Mouse (Mus musculus): ENCODE results near the gene Agpat2. TPM values are rescaled to one million over a fixed set of nuclear protein-coding genes. Genes with fewer than 3 reads are reported as not detected.

The Agpat2 gene
- polyA plus RNA-seq, 1 experiment = not detected

DNA sequence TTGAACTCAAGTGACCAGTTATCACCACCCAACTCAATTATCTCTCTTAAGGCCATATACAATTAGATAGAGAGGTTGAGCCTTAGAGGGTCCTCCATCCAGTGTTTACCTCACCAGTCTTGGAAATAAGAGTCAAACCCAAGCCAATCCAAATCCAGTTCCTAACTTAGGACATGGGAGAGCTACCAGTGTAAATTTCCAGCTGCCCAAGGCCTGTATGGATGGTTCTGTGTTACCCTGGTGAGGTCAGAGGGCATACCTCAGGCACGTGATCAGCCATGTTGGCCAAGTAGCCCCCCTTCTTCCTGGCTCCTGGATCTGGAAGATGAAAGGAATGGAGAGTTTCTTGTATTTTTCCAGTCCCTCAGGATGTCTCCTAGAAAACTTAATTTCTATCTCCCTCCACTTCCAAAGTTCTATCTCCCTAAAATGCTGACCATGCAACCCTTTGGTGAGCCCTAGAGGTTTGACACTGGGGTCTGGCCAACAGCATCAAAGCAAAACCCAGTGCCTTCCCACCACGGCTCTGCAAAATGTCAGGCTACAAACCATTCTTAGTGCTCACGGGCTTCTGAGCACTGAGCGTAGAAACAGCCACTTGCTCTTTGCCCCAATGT, 33.2 kb upstream of the Agpat2 start:
- no peak overlapping the region for H3K4me3 ChIP-seq (ENCODE audit: insufficient read depth, low read depth, low read length)
- 71% methylated on average over 4 of the region's 4 CpGs for whole genome bisulfite sequencing
- TF ChIP-seq CTCF (IDR thresholded peaks at IDR 0.05; ENCODE audit: insufficient read depth, low read depth, low read length) (no peak), POLR2A (IDR thresholded peaks at IDR 0.05; ENCODE audit: insufficient read depth, low read depth, low read length) (no peak)

DNA sequence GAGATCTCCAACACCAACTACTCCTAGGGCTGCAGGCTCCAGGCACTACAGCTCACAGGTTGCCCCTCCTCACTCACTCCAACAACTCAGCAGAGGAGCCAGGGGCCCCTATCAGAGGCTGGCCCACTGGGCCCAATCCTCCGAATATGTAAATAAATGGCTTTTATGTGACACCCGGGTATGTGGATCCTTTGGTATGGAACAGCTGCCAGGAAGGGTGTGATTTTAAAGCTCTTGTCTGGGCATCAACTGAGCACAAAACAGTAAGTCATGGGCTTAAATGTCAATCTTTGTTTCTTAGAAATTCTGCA, 32.1 kb upstream of the Agpat2 start:
- WGBS = 35% methylated on average over 2 of the region's 2 CpGs
- peaks cover 48% of the 10 kb centered on the region for H3K4me1 ChIP-seq (ENCODE audit: control insufficient read depth, insufficient read depth, low read length)

More for the DNA sequence above, 33.2 kb upstream of the Agpat2 start:
- Histone ChIP-seq H3K4me1 (ENCODE audit: control insufficient read depth, insufficient read depth, low read length) (peaks cover 38% of the 10 kb centered on the region), H3K27ac (ENCODE audit: insufficient read depth, low read depth, low read length) (no peak overlapping the region)

DNA sequence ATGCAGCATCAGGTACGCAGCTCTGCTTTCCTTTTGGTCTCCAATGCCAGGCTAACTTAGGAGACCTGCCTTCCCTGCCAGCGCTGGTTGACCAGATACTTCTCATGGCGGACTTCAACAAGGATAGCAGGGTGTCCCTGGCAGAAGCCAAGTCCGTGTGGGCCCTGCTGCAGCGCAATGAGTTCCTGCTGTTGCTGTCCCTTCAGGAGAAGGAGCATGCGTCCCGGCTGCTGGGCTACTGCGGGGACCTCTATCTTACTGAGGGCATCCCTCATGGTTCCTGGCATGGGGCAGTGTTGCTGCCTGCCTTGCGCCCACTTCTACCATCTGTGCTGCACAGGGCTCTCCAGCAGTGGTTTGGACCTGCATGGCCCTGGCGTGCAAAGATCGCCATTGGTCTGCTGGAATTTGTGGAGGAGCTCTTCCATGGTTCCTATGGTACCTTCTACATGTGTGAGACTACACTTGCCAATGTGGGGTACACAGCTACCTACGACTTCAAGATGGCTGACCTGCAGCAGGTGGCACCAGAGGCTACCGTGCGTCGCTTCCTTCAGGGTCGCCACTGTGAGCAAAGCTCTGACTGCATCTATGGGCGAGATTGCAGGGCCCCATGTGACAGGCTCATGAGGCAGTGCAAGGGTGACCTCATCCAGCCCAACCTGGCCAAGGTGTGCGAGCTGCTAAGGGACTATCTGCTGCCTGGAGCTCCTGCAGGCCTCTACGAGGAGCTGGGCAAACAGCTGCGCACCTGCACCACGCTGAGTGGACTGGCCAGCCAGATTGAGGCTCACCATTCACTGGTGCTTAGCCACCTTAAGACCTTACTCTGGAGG, 31.5 kb upstream of the Agpat2 start:
- TF ChIP-seq CTCF (IDR thresholded peaks at IDR 0.05; ENCODE audit: insufficient read depth, low read depth, low read length) = no peak
- TF ChIP-seq POLR2A (IDR thresholded peaks at IDR 0.05; ENCODE audit: insufficient read depth, low read depth, low read length) = no peak
- 74% methylated on average over 21 of the region's 21 CpGs for WGBS
- Histone ChIP-seq H3K27ac (ENCODE audit: insufficient read depth, low read depth, low read length) (no peak overlapping the region), H3K4me3 (ENCODE audit: insufficient read depth, low read depth, low read length) (no peak overlapping the region), H3K4me1 (ENCODE audit: control insufficient read depth, insufficient read depth, low read length) (peaks cover 52% of the 10 kb centered on the region)

More for the DNA sequence above, 32.1 kb upstream of the Agpat2 start:
- no peak overlapping the region for H3K4me3 ChIP-seq (ENCODE audit: insufficient read depth, low read depth, low read length)
- TF ChIP-seq POLR2A (IDR thresholded peaks at IDR 0.05; ENCODE audit: insufficient read depth, low read depth, low read length) (no peak), CTCF (IDR thresholded peaks at IDR 0.05; ENCODE audit: insufficient read depth, low read depth, low read length) (no peak)
- no peak overlapping the region for H3K27ac ChIP-seq (ENCODE audit: insufficient read depth, low read depth, low read length)

DNA sequence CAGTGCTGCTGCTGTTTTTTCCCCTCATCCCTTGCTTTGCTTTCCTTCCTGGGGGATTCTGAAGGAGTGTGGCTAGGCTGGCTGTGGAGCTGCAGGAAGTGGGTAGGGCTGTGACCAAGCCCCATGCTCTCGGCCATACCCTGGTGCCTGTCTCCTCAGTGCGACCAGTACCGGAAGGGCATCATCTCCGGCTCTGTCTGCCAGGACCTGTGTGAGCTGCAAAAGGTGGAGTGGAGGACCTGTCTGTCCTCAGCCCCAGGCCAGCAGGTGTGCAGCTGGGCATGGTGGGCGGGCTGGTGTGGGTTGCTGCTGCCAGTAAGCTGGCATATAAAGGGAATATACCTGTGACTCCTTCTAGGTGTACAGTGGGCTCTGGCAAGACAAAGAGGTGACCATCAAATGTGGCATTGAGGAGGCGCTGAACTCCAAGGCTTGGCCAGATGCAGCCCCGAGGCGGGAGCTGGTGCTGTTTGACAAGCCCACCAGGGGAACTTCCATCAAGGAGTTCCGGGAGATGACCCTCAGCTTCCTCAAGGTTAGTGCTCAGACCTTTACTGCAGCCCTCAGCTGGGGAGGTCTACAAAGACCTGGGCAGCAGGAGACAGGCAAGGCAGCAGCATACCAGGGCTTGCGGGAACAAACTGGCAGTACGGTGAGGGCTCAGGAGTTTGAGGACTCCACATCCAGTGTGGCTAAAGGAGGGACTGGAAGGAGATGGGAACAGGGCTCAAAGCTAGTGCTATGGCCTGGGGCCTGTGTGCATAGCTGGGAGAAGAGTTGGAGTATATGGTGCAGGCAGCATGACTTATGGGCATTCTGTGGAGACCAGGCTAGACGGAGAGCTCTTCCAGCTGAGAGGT, 30.6 kb upstream of the Agpat2 start:
- 62% methylated on average over 12 of the region's 12 CpGs for WGBS
- Histone ChIP-seq H3K27ac (ENCODE audit: insufficient read depth, low read depth, low read length) (no peak overlapping the region), H3K4me1 (ENCODE audit: control insufficient read depth, insufficient read depth, low read length) (peaks cover 50% of the 10 kb centered on the region), H3K4me3 (ENCODE audit: insufficient read depth, low read depth, low read length) (no peak overlapping the region)
- no peak for TF ChIP-seq POLR2A (IDR thresholded peaks at IDR 0.05; ENCODE audit: insufficient read depth, low read depth, low read length)
- no peak for TF ChIP-seq CTCF (IDR thresholded peaks at IDR 0.05; ENCODE audit: insufficient read depth, low read depth, low read length)

DNA sequence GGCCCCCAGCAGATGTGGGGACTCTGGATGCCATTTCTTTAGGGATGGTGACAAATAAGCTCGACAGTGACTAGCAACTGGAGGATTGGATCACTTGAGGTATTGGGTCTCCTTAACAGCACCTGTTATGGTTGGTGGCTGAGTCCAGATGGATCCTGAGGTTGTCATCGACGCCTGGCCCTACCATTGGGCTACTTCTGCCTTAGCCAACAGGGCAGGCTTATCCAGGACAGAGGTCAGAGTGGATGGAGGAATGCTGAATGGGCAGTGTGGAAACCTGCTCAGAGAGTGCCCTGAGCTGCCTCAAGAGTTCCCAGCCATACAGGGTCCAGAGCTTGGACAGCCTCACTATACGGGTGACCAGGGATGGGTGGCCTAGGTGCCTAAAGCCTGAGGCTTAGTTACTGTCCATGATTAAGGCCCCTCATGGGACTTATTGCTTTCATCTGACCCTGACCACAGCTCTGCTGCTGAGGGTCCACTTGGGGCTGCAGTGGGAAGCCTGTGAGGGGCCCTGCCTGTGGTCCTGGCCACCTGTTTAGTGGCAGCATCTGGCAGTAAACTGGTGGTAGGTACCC, 29.8 kb upstream of the Agpat2 start:
- TF ChIP-seq POLR2A (IDR thresholded peaks at IDR 0.05; ENCODE audit: insufficient read depth, low read depth, low read length) (no peak), CTCF (IDR thresholded peaks at IDR 0.05; ENCODE audit: insufficient read depth, low read depth, low read length) (no peak)
- H3K4me1 ChIP-seq (ENCODE audit: control insufficient read depth, insufficient read depth, low read length) = peaks cover 56% of the 10 kb centered on the region
- WGBS = 70% methylated on average over 4 of the region's 4 CpGs

DNA sequence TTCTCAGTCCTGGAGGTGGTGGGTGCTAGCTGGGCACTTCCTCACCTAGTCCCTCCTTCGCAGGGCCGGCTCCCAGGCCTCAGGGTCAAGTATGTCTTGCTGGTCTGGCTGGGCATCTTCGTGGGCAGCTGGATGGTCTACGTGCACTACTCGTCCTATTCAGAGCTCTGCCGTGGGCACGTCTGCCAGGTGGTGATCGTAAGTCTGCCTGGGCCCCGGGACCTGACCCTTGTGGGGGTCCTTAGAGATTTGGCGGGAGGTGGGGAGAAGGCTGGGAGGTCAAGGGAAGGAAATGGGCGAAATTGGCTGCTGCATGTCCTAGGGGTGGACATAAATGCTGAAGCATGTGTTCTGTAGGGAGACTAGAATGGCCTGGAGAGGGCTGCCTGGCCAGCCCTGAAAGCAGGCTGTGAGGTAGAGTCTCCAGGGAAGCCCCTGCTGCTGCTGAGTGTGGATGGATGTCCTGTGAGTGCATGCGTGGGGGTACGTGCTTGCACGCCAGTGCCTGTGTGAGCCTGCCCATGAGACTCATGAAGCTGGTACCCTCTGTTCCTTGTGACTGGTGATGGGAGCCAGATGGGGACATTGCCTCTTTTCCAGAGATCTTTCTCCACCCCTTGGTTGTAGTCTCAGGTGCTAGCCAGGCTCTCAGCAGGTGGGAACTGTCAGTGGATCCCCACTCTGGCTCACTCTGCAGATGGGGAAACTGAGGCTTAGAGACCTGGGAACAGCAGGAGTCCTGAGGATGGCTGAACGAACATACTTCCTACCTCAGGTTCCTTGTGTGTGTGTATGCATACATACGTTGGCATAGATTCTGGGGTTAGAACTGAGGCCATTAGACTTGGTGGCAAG, 28.6 kb upstream of the Agpat2 start:
- H3K4me1 ChIP-seq (ENCODE audit: control insufficient read depth, insufficient read depth, low read length) = peaks cover 53% of the 10 kb centered on the region
- no peak for TF ChIP-seq POLR2A (IDR thresholded peaks at IDR 0.05; ENCODE audit: insufficient read depth, low read depth, low read length)
- no peak for TF ChIP-seq CTCF (IDR thresholded peaks at IDR 0.05; ENCODE audit: insufficient read depth, low read depth, low read length)
- H3K27ac ChIP-seq (ENCODE audit: insufficient read depth, low read depth, low read length) = no peak overlapping the region
- 80% methylated on average over 16 of the region's 16 CpGs for WGBS
- no peak overlapping the region for H3K4me3 ChIP-seq (ENCODE audit: insufficient read depth, low read depth, low read length)

More for the DNA sequence above, 29.8 kb upstream of the Agpat2 start:
- Histone ChIP-seq H3K4me3 (ENCODE audit: insufficient read depth, low read depth, low read length) (no peak overlapping the region), H3K27ac (ENCODE audit: insufficient read depth, low read depth, low read length) (no peak overlapping the region)

DNA sequence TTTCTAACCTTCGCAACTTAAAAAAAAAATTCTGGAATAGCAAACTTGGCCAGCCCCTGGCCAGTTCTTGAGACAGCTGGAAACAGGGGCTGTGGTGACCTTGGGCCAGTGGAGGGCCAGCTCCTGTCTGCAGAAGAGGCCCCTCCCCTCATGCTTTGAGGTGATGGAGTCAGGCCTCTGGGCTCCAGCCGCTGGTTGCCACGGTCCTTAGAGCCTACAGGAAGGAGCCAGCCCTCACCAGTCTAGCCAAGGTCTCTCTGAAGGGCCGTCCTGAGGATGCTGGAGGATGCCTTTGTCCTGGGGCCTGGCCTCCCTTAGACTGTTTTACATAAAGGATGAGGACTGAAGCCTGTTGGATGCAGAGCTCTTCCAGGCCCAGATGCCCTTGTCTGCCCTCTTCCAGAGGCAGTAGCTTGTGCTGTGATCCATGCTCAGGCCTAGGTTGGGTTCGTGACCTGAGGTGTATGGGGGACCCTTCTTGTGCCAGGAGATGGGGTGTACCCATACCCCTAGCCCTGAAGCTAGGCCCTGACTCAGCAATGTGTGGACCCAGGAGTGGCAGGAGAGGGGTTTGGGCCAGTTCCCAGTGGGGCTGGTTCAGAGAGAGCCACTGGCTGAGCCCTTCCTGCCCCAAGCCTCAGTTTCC, 24.7 kb upstream of the Agpat2 start:
- peak overlapping the region; percentile 82 for H3K4me3 ChIP-seq (ENCODE audit: insufficient read depth, low read depth, low read length)
- peak overlapping the region; percentile 70 for H3K27ac ChIP-seq (ENCODE audit: insufficient read depth, low read depth, low read length)
- peaks cover 40% of the 10 kb centered on the region for H3K4me1 ChIP-seq (ENCODE audit: control insufficient read depth, insufficient read depth, low read length)
- WGBS = 15% methylated on average over 5 of the region's 5 CpGs
- TF ChIP-seq POLR2A (IDR thresholded peaks at IDR 0.05; ENCODE audit: insufficient read depth, low read depth, low read length) (no peak), CTCF (IDR thresholded peaks at IDR 0.05; ENCODE audit: insufficient read depth, low read depth, low read length) (no peak)
